Mouse (Mus musculus) kidney, postnatal 25 days (tissue): ENCODE measurements at regions not wholly inside any gene's neighbourhood (a gene's known extent, or its start where the extent isn't known, plus 50 kb on each side); places are given as distances from the start of the nearest gene placed in this dataset.

ENCODE experiments used
- DNase-seq, 2 experiments: peaks; one replicate each; pipeline ENCODE4 v3.0.0; 2021; ENCODE audit warnings: mixed read lengths in 2 of 2

GRCm38 (mm10) chr5:111789904-111790303 is 56.2 kb downstream of the Gm26897 start:
- DNase-seq: no peak

DNA sequence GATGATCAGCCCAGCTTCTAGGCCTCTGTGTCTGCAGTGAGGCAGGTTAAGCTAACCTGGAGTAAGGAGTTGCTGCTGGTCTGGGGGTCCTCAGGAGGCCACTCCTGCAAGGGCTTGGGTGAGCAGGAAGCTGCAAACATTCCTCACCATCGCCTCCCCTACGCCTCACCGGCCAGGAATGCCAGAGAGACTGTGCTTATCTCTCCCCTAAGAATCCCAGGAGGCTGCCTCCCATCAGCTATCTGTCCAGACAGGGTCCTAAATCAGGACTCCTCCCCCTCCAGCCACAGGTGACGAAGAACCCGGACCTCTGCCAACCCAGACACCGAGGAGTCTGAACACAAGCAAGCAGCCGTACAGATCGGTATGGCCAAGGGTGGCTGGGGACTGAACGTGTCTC is 56.8 kb downstream of the Gm26897 start:
- DNase-seq: peak in 1 of 2 experiments; percentile 13

DNA sequence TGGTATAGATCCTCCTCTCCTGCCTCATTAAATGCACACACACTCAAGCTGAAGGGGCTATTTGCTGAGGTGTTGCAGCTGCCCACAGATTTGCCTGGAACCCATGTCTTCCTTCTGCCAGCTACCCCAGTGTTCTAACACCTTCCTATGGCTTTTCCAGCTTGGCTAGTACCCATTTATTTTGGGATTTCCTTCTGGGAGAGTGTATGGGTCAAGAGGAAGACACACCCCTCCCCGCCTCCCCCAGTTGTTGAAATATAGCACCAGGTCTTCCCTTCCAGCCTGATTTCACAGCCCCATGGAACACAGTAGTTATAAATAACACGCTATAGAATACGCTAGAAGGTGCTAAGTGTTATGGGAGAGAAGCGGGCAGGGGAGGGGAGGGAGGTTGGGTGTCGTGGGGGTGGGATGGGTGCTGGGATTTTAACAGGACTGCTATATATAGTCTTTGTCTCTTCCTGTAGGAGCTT is 57.4 kb downstream of the Gm26897 start:
- DNase-seq: no peak

DNA sequence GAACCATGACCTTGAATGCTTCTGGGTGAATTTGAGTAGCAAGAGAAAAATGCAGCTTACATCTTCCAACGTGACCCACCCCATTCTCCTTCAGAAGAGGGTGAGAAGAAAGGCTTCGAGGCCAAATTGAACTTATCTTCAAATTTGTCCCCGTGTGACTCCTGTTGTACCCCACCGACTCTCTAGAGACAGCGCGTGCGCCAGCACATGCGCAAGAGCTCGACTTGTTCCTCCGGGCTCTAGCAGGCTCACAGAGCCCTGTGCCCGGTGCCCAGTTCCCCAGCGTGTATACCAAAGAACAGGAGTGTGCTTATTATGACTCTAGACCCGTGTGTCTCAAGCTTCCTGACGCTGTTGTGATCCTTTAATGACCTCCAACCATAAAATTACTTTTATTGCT is 59.0 kb downstream of the Gm26897 start:
- no peak for DNase-seq

- DNase-seq: no peak
These were observed 59.5 kb downstream of the Gm26897 start for GRCm38 (mm10) chr5:111793178-111793577.

GRCm38 (mm10) chr5:111796889-111797288 is 63.2 kb downstream of the Gm26897 start:
- no peak for DNase-seq

GRCm38 (mm10) chr5:111799700-111800311 is 66.1 kb downstream of the Gm26897 start:
- peak; percentile 51 to 86 for DNase-seq

DNA sequence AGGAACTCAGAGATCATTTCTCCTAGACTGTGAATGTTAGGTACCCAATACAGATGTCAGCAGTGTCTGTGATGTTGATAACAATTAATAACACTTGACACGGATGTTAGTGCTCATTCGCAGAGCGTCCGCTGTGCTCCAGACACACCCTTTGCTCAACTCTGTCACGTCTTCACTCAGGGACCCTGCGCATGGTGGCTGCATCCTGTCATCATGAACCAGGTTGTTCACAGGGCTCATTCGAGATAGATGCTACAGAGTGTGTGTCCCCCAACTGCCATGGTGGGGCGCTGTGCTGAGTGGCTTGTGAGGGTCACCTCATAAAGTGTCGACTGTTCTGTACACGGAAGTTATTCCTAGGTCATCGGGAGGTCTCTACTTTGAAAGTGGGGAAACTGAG is 66.8 kb downstream of the Gm26897 start:
- no peak for DNase-seq

DNA sequence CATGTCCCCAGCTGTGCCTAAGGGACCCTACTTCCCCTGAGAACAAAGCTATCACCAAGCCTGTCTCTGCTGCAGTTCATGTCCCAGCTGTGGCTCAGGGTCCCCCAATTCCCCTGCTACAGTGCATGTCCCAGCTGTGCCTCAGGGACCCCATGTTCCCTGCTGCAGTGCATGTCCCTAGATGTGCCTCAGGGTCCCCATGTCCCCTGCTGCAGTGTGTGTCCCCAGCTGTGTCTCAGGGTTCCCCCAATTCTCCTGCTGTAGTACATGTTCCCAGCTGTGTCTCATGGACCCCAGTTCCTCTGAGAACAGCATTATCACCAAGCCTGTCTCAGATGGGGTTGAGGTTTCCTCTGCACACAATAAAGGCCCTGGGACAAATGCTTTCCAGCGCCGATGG is 67.3 kb downstream of the Gm26897 start:
- DNase-seq: no peak

DNA sequence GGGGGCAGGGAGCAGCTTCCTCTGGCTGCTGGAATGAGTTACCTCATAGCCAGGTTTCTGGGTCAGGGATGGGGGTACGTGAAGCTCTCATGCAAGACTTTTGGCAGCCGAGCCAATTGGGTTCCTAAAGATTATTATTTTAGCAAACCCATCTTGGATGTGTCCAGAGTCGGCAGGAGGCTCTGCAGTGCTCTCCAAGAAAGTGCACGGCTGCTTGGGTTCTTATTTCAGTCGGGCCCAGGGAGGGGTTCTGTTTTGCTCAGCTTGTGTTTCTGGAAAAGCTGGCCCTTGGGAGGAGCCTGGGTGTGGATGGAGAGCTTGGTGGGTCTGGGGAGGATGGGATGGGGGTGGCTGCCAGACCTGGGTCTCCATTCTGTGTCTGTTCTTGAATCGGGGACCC is 70.8 kb downstream of the Gm26897 start:
- DNase-seq: no peak

- no peak for DNase-seq
These were observed 71.4 kb downstream of the Gm26897 start for GRCm38 (mm10) chr5:111805150-111805549.

- DNase-seq: no peak
These were observed 72.1 kb downstream of the Gm26897 start for GRCm38 (mm10) chr5:111805761-111806191.

DNA sequence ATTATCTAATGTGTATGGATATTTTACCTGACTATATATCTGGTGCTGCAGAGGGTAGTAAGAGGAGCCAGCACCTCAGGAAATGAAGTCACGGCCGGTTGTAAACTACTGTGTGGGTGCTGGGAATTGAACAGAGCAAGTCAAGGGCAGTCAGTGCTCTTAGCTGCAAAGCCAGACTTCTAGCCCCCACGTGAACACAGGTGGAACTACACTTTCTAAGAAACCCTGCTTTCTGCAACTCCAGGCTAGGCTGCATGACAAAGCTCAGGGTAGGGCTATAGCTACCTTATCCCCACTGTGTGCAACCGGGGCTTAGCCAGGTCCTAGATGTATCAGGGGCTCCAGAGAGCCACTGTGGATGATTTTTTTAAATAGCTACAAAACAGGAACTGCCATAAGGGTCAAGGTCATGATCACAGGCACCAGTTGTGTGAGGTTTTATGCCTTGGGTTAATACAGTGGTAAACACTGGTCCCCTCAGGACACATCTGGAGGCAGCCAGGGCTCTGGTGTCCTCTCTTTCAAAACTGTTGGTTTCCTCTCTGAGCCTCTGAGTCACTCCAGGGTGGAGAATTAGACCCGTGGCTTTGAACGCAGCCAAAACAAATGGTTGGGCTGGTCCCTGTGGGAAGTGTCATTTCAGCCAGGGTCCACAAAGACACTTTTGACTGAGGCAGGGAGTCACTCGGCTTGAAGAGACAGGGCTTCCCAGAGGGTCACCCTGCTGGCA is 76.5 kb downstream of the Gm26897 start:
- no peak for DNase-seq

GRCm38 (mm10) chr5:111812581-111812980 is 78.9 kb downstream of the Gm26897 start:
- no peak for DNase-seq

GRCm38 (mm10) chr5:111813090-111813753 is 79.5 kb downstream of the Gm26897 start:
- DNase-seq: peak in 1 of 2 experiments; percentile 11

- no peak for DNase-seq
These were observed 81.4 kb downstream of the Gm26897 start for GRCm38 (mm10) chr5:111814893-111815760.

DNA sequence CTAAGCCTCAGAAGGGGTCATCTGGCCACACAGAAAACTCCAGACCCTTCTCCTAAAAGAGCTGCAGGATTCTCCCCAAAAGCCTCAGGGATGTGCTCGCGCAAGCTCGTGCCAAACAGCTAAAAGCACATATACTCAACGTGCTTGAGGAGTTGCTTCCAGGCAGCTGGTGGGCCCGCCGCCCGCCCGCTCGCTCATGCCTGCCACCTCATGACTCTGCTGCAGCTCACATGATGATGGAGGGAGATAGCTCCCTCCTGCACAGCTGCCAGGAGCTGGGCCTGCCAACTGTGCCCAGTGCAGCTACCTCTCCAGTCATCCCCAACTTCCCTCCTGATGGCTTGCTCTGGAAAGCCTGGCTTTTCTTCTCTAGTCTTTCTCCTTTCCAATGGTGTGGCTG is 87.2 kb downstream of the Gm26897 start:
- no peak for DNase-seq

GRCm38 (mm10) chr5:111822882-111823281 is 89.2 kb downstream of the Gm26897 start:
- DNase-seq: no peak

DNA sequence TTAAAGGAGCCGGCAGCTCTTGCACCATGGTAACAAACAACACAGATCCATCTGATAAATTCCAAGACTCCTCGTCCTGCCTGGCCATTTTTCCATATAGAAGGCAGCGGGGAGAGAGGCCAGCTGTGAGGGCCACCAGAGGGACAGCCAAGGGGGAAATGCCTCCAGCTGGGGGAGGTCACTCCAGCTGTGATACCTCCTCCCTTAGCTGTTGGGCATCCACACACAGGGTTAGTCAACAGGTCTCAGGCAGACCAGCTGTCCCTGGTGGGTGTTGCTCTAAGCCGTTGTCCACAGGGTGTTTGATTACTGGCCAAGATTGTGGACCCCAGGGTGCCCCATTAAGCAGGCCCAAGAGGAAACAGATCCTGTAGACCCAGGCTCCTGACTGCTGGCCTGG is 89.7 kb downstream of the Gm26897 start:
- no peak for DNase-seq

DNA sequence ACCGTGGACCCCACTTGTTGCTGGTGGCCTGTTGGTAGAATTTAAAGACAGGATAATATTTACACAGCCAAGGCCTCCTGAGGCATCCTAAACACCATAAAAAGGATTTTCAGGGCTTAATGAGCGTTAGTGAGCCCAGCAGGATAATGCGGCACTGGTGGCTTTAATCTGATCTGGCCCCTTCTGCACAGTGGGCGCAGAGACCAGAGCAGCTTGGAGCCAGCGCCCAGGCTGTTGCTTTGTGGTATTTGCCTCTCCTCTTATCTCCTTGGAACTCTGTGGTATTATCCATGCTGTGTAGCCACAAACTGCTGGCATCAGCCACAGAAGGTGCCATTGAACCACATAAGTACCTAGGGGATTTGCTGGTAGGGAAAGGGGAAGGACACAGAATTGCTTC is 90.1 kb downstream of the Gm26897 start:
- no peak for DNase-seq

DNA sequence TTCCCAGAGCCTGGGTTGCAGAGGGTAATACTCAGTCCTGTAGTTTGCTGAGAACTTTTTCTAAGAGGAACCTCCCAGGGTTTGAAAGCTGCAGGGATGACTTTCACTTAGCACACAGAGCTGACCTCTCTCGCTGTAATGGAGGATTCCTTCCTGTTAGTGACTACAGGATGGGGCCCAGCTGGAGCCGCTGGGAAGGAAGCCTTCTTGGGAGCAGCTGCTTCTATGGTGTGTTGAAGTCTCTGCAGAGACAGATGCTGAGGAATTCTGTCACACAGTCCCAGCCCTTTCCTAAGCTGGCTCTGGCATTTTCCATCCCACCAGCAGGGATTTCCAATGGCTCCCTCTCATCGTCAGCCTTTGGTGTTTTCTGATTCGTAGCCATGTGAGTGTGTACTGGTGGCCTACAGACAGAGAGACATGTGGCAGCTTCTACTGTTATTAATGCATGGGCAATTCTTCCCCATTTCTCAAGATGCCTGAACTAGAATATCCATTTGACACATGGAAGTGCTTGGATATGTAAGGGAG is 90.9 kb downstream of the Gm26897 start:
- DNase-seq: no peak

DNA sequence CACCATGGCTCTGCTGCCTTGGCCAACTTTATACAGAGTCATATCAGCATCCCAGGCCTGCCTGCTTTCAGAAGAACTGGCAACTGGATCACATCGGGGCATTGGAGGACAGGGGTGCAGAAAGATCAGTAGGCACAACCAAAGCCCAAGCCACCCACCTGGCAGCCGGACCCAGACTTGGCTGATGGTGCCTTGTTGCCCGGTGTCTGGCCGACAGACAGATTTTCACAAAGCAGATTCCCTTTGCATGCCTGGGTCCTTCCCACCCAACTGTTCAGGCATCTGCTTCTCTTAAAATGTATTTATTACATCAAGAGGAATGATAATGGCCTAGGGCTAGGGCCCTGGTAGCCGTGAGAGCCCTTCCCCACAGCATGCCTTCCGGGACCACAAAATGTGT is 96.2 kb downstream of the Gm26897 start:
- no peak for DNase-seq
